Mouse (Mus musculus) spleen, adult 2 months (tissue): Measurements from ENCODE around the gene Cenph. TPM values are rescaled to one million over a fixed set of nuclear protein-coding genes. Genes with fewer than 3 reads are reported as not detected.

ENCODE experiments used
- DNase-seq, 2 experiments: peaks; one replicate each; pipeline versions ENCODE4 v3.0.0 to v3.0.0-alpha.2; 2012 to 2021; ENCODE audit warnings: low spot score in 2 of 2, low read depth in 1 of 2
- H3K27ac ChIP-seq: fragments of 200-500 bp; 2 replicates; pipeline ENCODE4 v1.5.1; 2012; ENCODE audit warnings: low read length, inconsistent platforms; ENCODE audit not compliant: insufficient read depth
- H3K27me3 ChIP-seq: fragments of 200-500 bp; 2 replicates; pipeline ENCODE4 v1.6.1; 2012; ENCODE audit warnings: mild to moderate bottlenecking, moderate library complexity, low read length, inconsistent platforms; ENCODE audit not compliant: control insufficient read depth, insufficient read depth
- H3K36me3 ChIP-seq: fragments of 200-500 bp; 2 replicates; pipeline ENCODE4 v1.6.1; 2012; ENCODE audit warnings: mild to moderate bottlenecking, low read length, inconsistent platforms; ENCODE audit not compliant: control insufficient read depth, insufficient read depth
- H3K4me1 ChIP-seq: fragments of 200-500 bp; 2 replicates; pipeline ENCODE4 v1.6.1; 2011; ENCODE audit warnings: inconsistent platforms; ENCODE audit not compliant: control insufficient read depth, insufficient read depth, insufficient read length
- H3K4me3 ChIP-seq: fragments of 200-500 bp; 2 replicates; pipeline ENCODE4 v1.5.1; 2011; ENCODE audit warnings: mild to moderate bottlenecking, inconsistent platforms; ENCODE audit not compliant: insufficient read depth, insufficient read length; ENCODE audit errors: extremely low read depth
- CTCF ChIP-seq: fragments of 200-500 bp; IDR thresholded peaks from 2 replicates; pipeline ENCODE4 v1.5.1; 2011; ENCODE audit warnings: mild to moderate bottlenecking, inconsistent platforms; ENCODE audit not compliant: insufficient read depth, insufficient read length, insufficient replicate concordance; ENCODE audit errors: extremely low read depth
- POLR2A ChIP-seq: fragments of 200-500 bp; IDR thresholded peaks from 2 replicates; pipeline ENCODE4 v1.6.1; 2011; ENCODE audit warnings: low read depth, low read length, inconsistent platforms
- WGBS: fragments of 180-500 bp; shearing (Covaris S2); methylation state at CpG from one replicate; pipeline ENCODE4 v1.1.7; 2018; 5-methylcytosine and 5-hydroxymethylcytosine counted together
- polyA plus RNA-seq: library from polyadenylated mRNA; depleted of rRNA; stranded (reverse); fragments of >200 nt; gene quantifications from 2 replicates; pipeline ENCODE4 v1.2.3, GENCODE M21; 2012; rRNA removed

The Cenph gene
- polyA plus RNA-seq, 1 experiment: 0.90 TPM

DNA sequence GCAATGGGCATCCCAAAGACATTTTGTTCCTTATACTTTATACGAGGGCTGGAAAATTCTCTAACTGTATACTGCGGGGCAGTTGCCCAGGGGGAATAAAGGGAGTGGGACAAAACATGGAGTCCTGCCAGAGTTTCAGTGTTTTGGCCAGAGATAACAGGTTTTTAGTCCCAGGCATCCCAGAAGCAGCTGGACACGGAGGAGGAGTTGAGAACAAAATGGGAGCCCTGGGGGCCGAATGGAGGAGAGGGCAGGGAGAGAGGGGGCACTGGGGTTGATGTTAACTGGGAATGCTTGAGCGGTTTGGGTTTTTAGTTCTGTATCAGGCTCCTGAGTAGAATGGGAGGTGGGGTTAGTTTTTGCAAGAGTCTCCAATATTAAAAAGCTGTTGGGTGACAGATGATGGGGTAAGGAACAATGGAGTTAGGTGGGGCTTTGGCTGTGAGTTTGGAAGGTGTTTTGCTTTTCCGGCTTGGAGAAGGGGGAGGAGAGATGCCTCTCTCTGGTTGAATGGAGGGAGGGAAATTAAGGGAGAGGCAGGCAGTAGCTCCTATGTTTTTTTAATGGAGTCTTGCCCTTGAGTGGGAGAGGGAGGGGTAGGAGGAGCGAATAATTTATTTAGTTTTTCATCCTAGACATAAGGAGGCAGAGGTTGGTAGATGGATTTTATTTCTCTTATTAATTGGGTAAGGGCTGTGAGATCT lies 51.5 kb downstream of the Cenph start:
- Histone ChIP-seq H3K36me3 (peaks cover 14% of the 10 kb centered on the region), H3K4me3 (no peak overlapping the region), H3K4me1 (no peaks in the 10 kb centered on the region), H3K27me3 (no peaks in the 10 kb centered on the region), H3K27ac (no peak overlapping the region)
- TF ChIP-seq POLR2A (no peak), CTCF (no peak)
- WGBS: 89% methylated on average over 7 of the region's 7 CpGs
- no peak for DNase-seq

DNA sequence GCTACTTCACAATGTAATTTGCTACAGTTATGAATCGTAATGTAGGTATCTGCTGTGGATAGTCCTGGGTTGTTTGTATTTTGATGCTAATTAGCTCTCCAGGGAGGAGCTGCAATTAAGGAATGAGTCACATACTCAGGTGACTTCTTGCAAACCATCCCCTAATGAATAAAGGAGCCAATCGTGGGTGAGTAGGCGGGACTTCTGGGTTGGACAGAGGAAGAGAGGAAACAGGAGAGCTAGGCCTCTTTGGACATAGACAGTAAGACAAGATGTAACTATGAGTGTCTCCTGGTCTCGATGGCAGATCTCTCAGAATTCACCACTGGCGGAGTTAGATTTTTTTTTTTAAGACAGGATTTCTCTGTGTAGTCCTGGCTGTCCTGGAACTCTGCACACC lies 54.0 kb downstream of the Cenph start:
- Histone ChIP-seq H3K27me3 (no peaks in the 10 kb centered on the region), H3K36me3 (peaks cover 15% of the 10 kb centered on the region), H3K4me3 (no peak overlapping the region), H3K4me1 (no peaks in the 10 kb centered on the region), H3K27ac (no peak overlapping the region)
- no peak for DNase-seq
- no peak for TF ChIP-seq POLR2A
- 86% methylated on average over 5 of the region's 5 CpGs for WGBS

DNA sequence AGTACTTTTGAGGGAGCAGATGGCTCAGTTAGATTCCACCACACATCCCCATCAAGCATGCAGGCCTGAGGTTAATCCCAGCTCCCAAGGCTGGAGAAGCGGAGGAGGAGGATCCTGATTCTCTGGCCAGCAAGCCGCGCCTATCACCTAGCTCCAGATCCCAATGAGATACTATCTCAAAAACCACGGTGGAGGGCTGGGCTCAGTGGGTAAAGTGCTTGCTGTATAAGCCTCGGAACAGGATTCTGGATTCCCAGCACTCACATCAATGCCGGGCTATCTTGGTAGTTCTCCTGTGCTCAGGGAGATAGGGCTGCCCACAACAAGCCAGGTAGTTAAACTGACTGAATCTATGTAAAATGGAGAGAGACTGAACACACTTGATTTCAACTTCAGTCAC lies 60.2 kb downstream of the Cenph start:
- DNase-seq: no peak
- Histone ChIP-seq H3K27ac (no peak overlapping the region), H3K4me3 (no peak overlapping the region), H3K27me3 (no peaks in the 10 kb centered on the region), H3K4me1 (no peaks in the 10 kb centered on the region), H3K36me3 (peaks cover 29% of the 10 kb centered on the region)
- TF ChIP-seq CTCF (no peak), POLR2A (no peak)
- 94% methylated on average over 6 of the region's 6 CpGs for WGBS

Other genes with a start within 250 kb of the Cenph start
- 0.07 and 0.09 TPM in 2 replicates for gene Ocln, start 223.2 kb downstream of the Cenph start, polyA plus RNA-seq
- gene Marveld2, start 158.9 kb downstream of the Cenph start, polyA plus RNA-seq: 4.5 and 5.3 TPM in 2 replicates
- 15.5 and 19.3 TPM in 2 replicates for gene Ak6, start 124.9 kb downstream of the Cenph start, polyA plus RNA-seq
- gene Rad17, start 124.8 kb downstream of the Cenph start, polyA plus RNA-seq: 2.7 and 2.8 TPM in 2 replicates
- 2.3 and 2.9 TPM in 2 replicates for gene Taf9, start 124.3 kb downstream of the Cenph start, polyA plus RNA-seq
- gene Ccdc125, start 106.2 kb downstream of the Cenph start, polyA plus RNA-seq: 2.7 and 2.9 TPM in 2 replicates
- gene Cdk7, start 45.0 kb downstream of the Cenph start, polyA plus RNA-seq: 7.2 and 7.4 TPM in 2 replicates
- gene Mrps36, start 31.2 kb downstream of the Cenph start, polyA plus RNA-seq: 13.0 and 16.7 TPM in 2 replicates
- gene Ccnb1, start 10.7 kb upstream of the Cenph start, polyA plus RNA-seq: 7.7 and 8.5 TPM in 2 replicates
- gene Slc30a5, start 57.5 kb upstream of the Cenph start, polyA plus RNA-seq: 20.6 and 24.0 TPM in 2 replicates